Mouse (Mus musculus): ENCODE measurements around the gene Bcl7a.

Bcl7a gene

DNA sequence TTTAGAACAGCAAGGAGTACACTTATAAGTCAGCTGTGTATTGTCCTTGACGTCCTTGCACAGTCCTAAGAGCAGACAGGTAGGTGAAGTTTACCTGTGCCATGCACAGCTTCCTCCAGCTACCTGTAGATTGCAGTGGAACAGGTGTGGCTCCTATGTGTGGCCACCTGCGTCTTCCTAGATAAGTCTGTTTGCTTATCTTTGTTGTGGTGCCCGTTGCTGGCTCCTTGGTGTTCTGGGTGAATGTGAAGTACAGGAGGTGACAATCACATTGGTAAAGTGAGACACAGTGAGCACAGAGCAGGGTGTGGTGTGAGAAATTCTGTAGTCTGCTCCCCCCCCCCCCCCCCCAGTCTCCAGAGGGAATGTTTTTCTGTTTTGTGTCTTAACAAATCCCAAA, 72.5 kb downstream of the Bcl7a start:
- DNase-seq (ENCODE audit: extremely low spot score, low read depth, low spot score), result no peak

DNA sequence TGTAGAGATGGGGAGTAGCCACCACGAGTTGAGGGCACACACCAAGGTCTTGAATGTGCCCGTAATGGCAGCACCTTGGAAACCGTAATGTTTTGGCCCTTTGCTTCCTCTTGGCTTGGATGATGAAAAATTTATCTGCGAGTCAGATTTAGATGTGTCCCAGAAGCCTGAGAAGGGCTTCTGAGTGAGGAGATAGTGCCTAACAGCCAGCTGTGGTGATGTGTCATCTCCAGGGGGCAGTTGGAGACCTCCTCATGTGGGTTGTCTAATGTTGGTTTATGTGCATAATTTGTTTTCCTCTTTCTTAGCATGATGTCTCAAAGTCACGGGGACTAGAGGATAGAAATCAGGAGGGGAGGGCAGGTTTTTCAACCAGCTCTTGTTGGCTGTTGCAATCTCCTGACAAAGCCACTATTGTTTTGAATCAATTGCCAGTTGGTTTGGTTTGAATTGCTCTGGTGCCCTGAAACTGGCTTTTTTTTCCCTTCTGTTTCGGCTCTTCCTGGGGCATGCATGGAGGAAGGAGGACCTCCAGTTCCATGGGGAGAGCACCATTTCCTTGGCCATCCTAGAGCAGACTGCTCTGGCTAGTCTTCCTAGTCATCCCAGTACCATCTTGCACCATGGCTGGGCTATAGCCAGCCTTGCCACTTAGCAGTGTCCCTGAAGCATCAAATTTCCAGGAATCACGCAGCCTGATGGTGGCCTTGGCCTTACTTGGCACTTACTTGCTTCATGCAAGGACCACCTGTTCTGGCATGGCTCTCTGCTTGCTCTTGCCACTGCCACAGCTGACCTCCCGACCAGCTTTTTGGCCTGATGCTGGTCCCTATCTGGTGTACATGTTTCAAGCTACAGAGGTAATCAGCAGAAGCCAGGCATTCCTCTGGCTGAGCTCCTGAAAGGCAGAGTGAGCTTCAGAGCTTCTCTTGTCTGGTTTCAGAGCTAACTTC, 73.2 kb downstream of the Bcl7a start:
- no peak for DNase-seq (ENCODE audit: extremely low spot score, low read depth, low spot score)

DNA sequence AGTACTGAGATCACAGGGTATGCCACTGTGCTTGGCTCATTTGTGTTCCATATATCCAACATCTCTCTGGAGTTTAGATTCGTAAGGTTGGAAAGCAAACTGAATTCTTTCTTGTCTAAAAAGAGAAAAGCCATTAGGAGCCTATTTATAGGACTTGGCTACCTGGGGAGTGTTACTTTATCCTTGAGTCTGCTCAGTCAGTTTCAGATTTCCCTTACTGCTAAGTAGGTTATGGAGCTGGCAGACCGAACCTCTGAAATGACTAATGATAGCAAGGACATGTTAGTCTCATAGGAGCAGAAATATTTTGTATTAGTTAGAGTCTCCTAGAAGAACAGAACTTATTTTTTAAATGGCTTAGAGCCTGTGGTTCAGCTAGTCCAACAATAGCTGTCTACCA, 80.3 kb downstream of the Bcl7a start:
- no peak for DNase-seq (ENCODE audit: extremely low spot score, low read depth, low spot score)

Data from hindlimb bud, embryonic 11.5 days (tissue).